Mouse (Mus musculus): ENCODE data around the gene Skil. TPM values are rescaled to one million over a fixed set of nuclear protein-coding genes. Genes with fewer than 3 reads are reported as not detected.

Gene Skil
- total and polyA plus RNA-seq, 3 experiments, result 11.1 to 18.9 (median 11.2) TPM

- TF ChIP-seq UBTF (IDR thresholded peaks at IDR 0.05; ENCODE audit: low read depth, low read length) (peak; percentile 66), KAT2A (IDR thresholded peaks at IDR 0.05; ENCODE audit: insufficient replicate concordance, low read length) (no peak), NELFE (IDR thresholded peaks at IDR 0.05; ENCODE audit: low read depth, low read length) (peak; percentile 45; the same call in 1 of the 2 replicates), MXI1 (IDR thresholded peaks at IDR 0.05; ENCODE audit: low read depth, low read length) (peak; percentile 61), MAFK (IDR thresholded peaks at IDR 0.05; ENCODE audit: insufficient replicate concordance, low read length) (peak; percentile 50; the same call in 1 of the 2 replicates), RCOR1 (conservative IDR thresholded peaks at IDR 0.05; ENCODE audit: low read depth, low read length) (no peak), ZC3H11A (IDR thresholded peaks at IDR 0.05; ENCODE audit: low read depth, low read length) (no peak), POLR2A (IDR thresholded peaks at IDR 0.05; ENCODE audit: low read depth, low read length) (peak; percentile 50), IRF4 (IDR thresholded peaks at IDR 0.05; ENCODE audit: low read depth, low read length) (peak; percentile 94), SIN3A (IDR thresholded peaks at IDR 0.05; ENCODE audit: low read length) (peak; percentile 70; the same call in 1 of the 2 replicates), TCF12 (IDR thresholded peaks at IDR 0.05; ENCODE audit: low read depth, low read length) (peak; percentile 57), E2F4 (IDR thresholded peaks at IDR 0.05; ENCODE audit: insufficient replicate concordance, low read depth, low read length) (no peak), MAZ (IDR thresholded peaks at IDR 0.05; ENCODE audit: low read depth, low read length) (peak; percentile 86; the same call in 1 of the 2 replicates), HCFC1 (IDR thresholded peaks at IDR 0.05; ENCODE audit: low read depth, low read length) (no peak), USF2 (conservative IDR thresholded peaks at IDR 0.05; ENCODE audit: low read depth, low read length) (no peak), ZNF384 (IDR thresholded peaks at IDR 0.05; ENCODE audit: low read depth, low read length) (peak; percentile 99), RAD21 (IDR thresholded peaks at IDR 0.05; ENCODE audit: low read depth, low read length) (peak; percentile 8), CTCF (conservative IDR thresholded peaks at IDR 0.05 in 1 of 2, IDR thresholded peaks at IDR 0.05 in 1 of 2; ENCODE audit: low read depth in 2 of 2, low read length in 2 of 2) (no peak), SMC3 (IDR thresholded peaks at IDR 0.05; ENCODE audit: low read depth, low read length) (peak; percentile 8; the same call in 1 of the 2 replicates), JUND (conservative IDR thresholded peaks at IDR 0.05; ENCODE audit: low read depth, low read length) (no peak), MYC (IDR thresholded peaks at IDR 0.05; ENCODE audit: low read depth, low read length) (no peak), MAX (IDR thresholded peaks at IDR 0.05; ENCODE audit: low read length) (peak; percentile 6; the same call in 1 of the 2 replicates), ZMIZ1 (IDR thresholded peaks at IDR 0.05; ENCODE audit: low read depth, low read length) (no peak), CHD1 (IDR thresholded peaks at IDR 0.05; ENCODE audit: low read depth, low read length) (no peak), PAX5 (IDR thresholded peaks at IDR 0.05; ENCODE audit: low read length) (no peak), GABPA (IDR thresholded peaks at IDR 0.05; ENCODE audit: insufficient replicate concordance, low read depth, low read length) (no peak), ETS1 (conservative IDR thresholded peaks at IDR 0.05; ENCODE audit: low read depth, low read length) (peak; percentile 90), JUN (IDR thresholded peaks at IDR 0.05; ENCODE audit: insufficient read depth, low read depth, low read length) (no peak), TBP (conservative IDR thresholded peaks at IDR 0.05; ENCODE audit: low read depth, low read length) (0 out of 2 replicates have a peak, but pooled peaks have one; percentile 56), ELF1 (IDR thresholded peaks at IDR 0.05; ENCODE audit: low read depth, low read length) (peak; percentile 65), EP300 (IDR thresholded peaks at IDR 0.05; ENCODE audit: low read length) (peak; percentile 91), USF1 (IDR thresholded peaks at IDR 0.05; ENCODE audit: low read depth, low read length) (no peak), POLR2AphosphoS2 (IDR thresholded peaks at IDR 0.05; ENCODE audit: low read depth, low read length) (no peak), ZKSCAN1 (IDR thresholded peaks at IDR 0.05; ENCODE audit: borderline replicate concordance, low read depth, low read length) (no peak), BHLHE40 (IDR thresholded peaks at IDR 0.05; ENCODE audit: low read depth, low read length) (peak; percentile 52; the same call in 1 of the 2 replicates), CHD2 (IDR thresholded peaks at IDR 0.05; ENCODE audit: low read length) (peak; percentile 93), MEF2A (IDR thresholded peaks at IDR 0.05; ENCODE audit: borderline replicate concordance, low read depth, low read length) (peak; percentile 94), NRF1 (IDR thresholded peaks at IDR 0.05; ENCODE audit: low read depth, low read length) (peak; percentile 69)
- Histone ChIP-seq H3K36me3 (replicated peaks in 1 of 2; ENCODE audit: control insufficient read depth in 1 of 2, insufficient read depth in 1 of 2, low read length in 1 of 2) (peaks cover 0 to 7% of the 10 kb centered on the region in 2 experiments), H3K9ac (ENCODE audit: insufficient read depth, low read depth) (peak overlapping the region; percentile 82), H3K27me3 (replicated peaks) (no peaks in the 10 kb centered on the region), H3K4me2 (ENCODE audit: insufficient read depth, low read depth, poor library complexity, severe bottlenecking) (peak overlapping the region; percentile 19), H3K9me3 (replicated peaks; ENCODE audit: low read length) (no peaks in the 10 kb centered on the region), H3K4me1 (ENCODE audit: control insufficient read depth in 1 of 2, insufficient read depth in 2 of 2) (peaks cover 12 to 68% of the 10 kb centered on the region in 2 experiments), H3K27ac (ENCODE audit: insufficient read depth, low read depth) (peak overlapping the region; percentile 99), H3K79me2 (replicated peaks; ENCODE audit: control insufficient read depth, extremely low read depth, insufficient read depth, poor library complexity, severe bottlenecking) (peaks cover 11% of the 10 kb centered on the region), H3K4me3 (replicated peaks in 1 of 3; ENCODE audit: low read depth in 2 of 3, low read length in 2 of 3, poor library complexity in 1 of 3) (peak overlapping the region; percentile 42 to 83 (median 68))
- peak; percentile 95 for DNase-seq (ENCODE audit: extremely low read depth)
- in situ Hi-C loops (cut with MboI; ENCODE audit: low pct_ligation_motif_present, low pct_unique_long_range_greater_than_20kb, low sequenced_read_pairs), result no loop called here
- dilution Hi-C loops (cut with MboI; ENCODE audit: extremely low pct_ligation_motif_present, extremely low pct_unique_long_range_greater_than_20kb, low sequenced_read_pairs), result no loop called here
Observed at GRCm38 (mm10) chr3:31093627-31094351, 1.1 kb upstream of the Skil start.
